Mouse (Mus musculus) gastrocnemius, adult 2 months (tissue): ENCODE measurements around the gene Tcf7l2. TPM values are rescaled to one million over a fixed set of nuclear protein-coding genes. Genes with fewer than 3 reads are reported as not detected.

Experiments
- DNase-seq: peaks from one replicate; pipeline ENCODE4 v3.0.0; 2022
- H3K27ac ChIP-seq: fragments of 200-600 bp; 2 replicates; pipeline ENCODE4 v1.8.1; 2022; ENCODE audit warnings: mild to moderate bottlenecking
- H3K4me3 ChIP-seq: fragments of 200-600 bp; 2 replicates; pipeline ENCODE4 v1.8.1; 2022; ENCODE audit warnings: mild to moderate bottlenecking, moderate library complexity
- CTCF ChIP-seq: fragments of 200-600 bp; IDR thresholded peaks from 2 replicates; pipeline ENCODE4 v1.8.1; 2022; ENCODE audit warnings: antibody characterized with exemption, mild to moderate bottlenecking, moderate library complexity
- intact Hi-C: fragments of 180-260 bp; cut with DNase I; formaldehyde crosslinking; loops from one replicate; pipeline ENCODE4 v1.15.1; 2025
- long read RNA-seq, 2 experiments: library from polyadenylated mRNA; stranded (forward); transcript quantifications; one replicate each; pipeline ENCODE4 v2.0.0; 2021
- total RNA-seq, 2 experiments: library from RNA; stranded (reverse); gene quantifications; 2 replicates each; pipeline ENCODE4 v1.2.3; 2021

Gene Tcf7l2
- 10 to 100 TPM; 10.3 to 11.0 TPM for total RNA-seq
- long read RNA-seq, experiment 1, partial matches to known transcripts, result 0 of 1 reads
- long read RNA-seq, experiment 1, other reads (novel, unspliced or antisense), result 1 of 1 reads
- long read RNA-seq, experiment 2, partial matches to known transcripts, result 0 of 3 reads
- long read RNA-seq, experiment 2, other reads (novel, unspliced or antisense), result 3 of 3 reads

GRCm38 (mm10) chr19:55741439-55741928 lies at the start of gene Tcf7l2:
Tcf7l2 (plus strand) TSS chr19:55741820.
- intact Hi-C loops, result loop anchor here (2.0 to 10.0 kb wide), 6 partner anchors 99 to 553 kb away; no protein-coding TSS in a partner anchor
- peak within 1 kb of the TSS; percentile 96 for H3K4me3 ChIP-seq
- DNase-seq, result peak; percentile 95
- peak; percentile 19; the same call in 1 of the 2 replicates for TF ChIP-seq CTCF
- peak within 1 kb of the TSS; percentile 97 for H3K27ac ChIP-seq

GRCm38 (mm10) chr19:55694651-55695050 lies 47.0 kb upstream of the Tcf7l2 start:
- DNase-seq, result no peak
- no peak for TF ChIP-seq CTCF
- no peak overlapping the region for H3K27ac ChIP-seq
- H3K4me3 ChIP-seq, result no peak overlapping the region
- intact Hi-C loops, result no loop called here

GRCm38 (mm10) chr19:55695418-55695817 lies 46.2 kb upstream of the Tcf7l2 start:
- no peak overlapping the region for H3K27ac ChIP-seq
- intact Hi-C loops, result no loop called here
- TF ChIP-seq CTCF, result no peak
- no peak overlapping the region for H3K4me3 ChIP-seq
- DNase-seq, result no peak

DNA sequence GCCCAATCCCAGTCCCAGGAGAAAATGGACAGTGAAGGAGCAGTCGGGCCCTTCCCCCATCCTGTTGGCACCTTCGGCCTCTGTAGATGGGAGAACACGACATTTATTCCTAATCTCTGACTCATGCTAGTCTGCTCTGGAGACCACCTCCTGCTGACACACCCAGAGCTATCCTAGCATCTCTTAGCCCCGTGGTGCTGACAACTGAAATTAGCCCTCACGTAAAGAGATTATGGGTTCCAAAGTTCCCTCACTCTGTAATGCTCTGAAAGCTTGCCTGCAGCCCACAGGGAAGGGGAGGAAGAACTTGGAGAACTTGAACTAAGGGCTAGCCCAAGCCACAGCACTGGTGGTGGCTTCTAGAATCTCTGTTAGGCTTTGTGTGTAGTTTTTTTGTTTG lies 42.7 kb upstream of the Tcf7l2 start:
- Histone ChIP-seq H3K4me3 (no peak overlapping the region), H3K27ac (no peak overlapping the region)
- no peak for DNase-seq
- TF ChIP-seq CTCF, result no peak
- intact Hi-C loops, result no loop called here

DNA sequence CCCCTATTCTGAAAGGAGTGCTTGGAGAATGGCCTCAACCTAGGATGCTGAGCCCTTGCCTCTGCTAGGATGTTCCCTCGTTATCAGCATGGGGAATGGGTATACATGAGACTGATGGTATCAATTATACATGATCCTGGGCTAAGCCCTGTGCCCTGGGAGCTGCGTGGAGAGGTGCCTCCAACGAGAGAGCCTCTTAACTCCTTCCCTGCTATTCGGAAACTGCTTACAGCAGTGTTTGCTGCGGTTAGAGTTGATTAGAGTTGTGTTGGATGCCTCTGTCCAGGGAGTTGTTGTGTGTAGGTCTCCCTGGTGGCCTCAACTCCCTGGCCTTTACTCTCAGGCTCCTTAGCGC lies 41.4 kb upstream of the Tcf7l2 start:
- no peak overlapping the region for H3K4me3 ChIP-seq
- intact Hi-C loops, result no loop called here

DNA sequence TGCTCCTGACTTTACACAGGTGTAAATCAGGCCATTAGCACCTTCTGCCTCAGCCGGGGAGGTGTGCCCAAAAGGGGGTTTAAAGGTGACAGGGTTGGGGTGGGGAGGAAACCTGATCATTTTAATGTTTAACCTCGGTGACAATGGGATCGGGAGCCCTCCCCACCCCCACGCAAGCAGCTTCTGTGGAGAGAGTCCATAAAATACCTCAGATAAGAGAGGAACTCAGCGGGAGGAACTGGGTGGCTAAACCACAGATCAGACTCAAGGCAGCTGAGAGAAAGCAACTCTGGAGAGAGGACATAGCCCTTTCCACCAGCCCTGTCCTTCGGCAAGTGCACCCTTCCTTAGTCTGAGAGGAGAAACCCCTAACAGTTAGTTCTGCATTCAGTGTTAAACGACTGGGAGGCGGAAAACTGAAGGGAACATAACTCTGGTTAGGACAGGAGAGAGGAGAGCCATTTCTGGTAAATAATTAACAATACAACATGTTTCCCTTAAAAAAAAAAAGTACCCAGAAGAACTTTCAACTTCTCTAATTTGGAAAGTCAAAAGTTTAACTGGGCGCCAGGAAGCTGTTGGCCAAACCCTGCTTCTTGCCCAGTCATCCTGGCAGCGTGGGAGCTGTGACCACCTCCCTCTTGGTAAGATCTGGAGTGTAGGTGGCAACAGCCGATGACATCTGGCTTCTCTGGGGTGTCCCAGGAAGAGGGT lies 40.9 kb upstream of the Tcf7l2 start:
- TF ChIP-seq CTCF, result no peak
- no peak for DNase-seq
- Histone ChIP-seq H3K4me3 (no peak overlapping the region), H3K27ac (no peak overlapping the region)
- intact Hi-C loops, result no loop called here

More for the DNA sequence above, 41.4 kb upstream of the Tcf7l2 start:
- no peak overlapping the region for H3K27ac ChIP-seq
- no peak for TF ChIP-seq CTCF
- no peak for DNase-seq

GRCm38 (mm10) chr19:55701283-55701633 lies 40.4 kb upstream of the Tcf7l2 start:
- TF ChIP-seq CTCF, result no peak
- no peak overlapping the region for H3K27ac ChIP-seq
- no peak overlapping the region for H3K4me3 ChIP-seq
- no peak for DNase-seq
- intact Hi-C loops, result no loop called here

- no peak overlapping the region for H3K27ac ChIP-seq
- no peak for TF ChIP-seq CTCF
- no peak overlapping the region for H3K4me3 ChIP-seq
- intact Hi-C loops, result no loop called here
- DNase-seq, result no peak
Observed at GRCm38 (mm10) chr19:55702081-55702480, 39.5 kb upstream of the Tcf7l2 start.

GRCm38 (mm10) chr19:55702716-55703115 lies 38.9 kb upstream of the Tcf7l2 start:
- no peak for TF ChIP-seq CTCF
- H3K27ac ChIP-seq, result no peak overlapping the region
- H3K4me3 ChIP-seq, result no peak overlapping the region
- intact Hi-C loops, result no loop called here
- no peak for DNase-seq

DNA sequence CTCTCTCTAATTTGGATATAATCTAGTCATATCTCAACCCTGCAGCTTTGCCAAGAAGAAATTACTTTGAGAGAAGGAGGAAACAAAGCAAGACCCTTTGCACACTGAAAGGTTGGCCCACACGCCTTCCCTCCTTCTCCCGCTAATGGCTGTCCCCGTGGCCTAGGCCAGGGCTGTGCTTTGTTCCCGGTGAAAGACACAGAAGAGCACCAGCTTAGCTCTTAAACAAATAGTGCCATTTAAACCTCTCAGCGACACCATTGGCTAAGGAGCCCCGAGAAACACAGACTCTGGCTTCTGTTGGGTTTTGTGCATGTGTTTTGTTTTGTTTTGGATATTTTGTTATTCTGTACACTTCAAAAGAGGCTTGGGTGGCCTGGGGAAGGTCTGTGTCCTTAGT lies 37.5 kb upstream of the Tcf7l2 start:
- intact Hi-C loops, result no loop called here
- Histone ChIP-seq H3K4me3 (no peak overlapping the region), H3K27ac (no peak overlapping the region)
- DNase-seq, result no peak
- no peak for TF ChIP-seq CTCF

- DNase-seq, result no peak
- TF ChIP-seq CTCF, result no peak
- Histone ChIP-seq H3K27ac (no peak overlapping the region), H3K4me3 (no peak overlapping the region)
- intact Hi-C loops, result no loop called here
Observed at GRCm38 (mm10) chr19:55706300-55706699, 35.3 kb upstream of the Tcf7l2 start.

- Histone ChIP-seq H3K27ac (no peak overlapping the region), H3K4me3 (no peak overlapping the region)
- no peak for TF ChIP-seq CTCF
- no peak for DNase-seq
- intact Hi-C loops, result no loop called here
Observed at GRCm38 (mm10) chr19:55706806-55707205, 34.8 kb upstream of the Tcf7l2 start.

GRCm38 (mm10) chr19:55708031-55708554 lies 33.5 kb upstream of the Tcf7l2 start:
- DNase-seq, result no peak
- no peak for TF ChIP-seq CTCF
- intact Hi-C loops, result no loop called here
- Histone ChIP-seq H3K4me3 (no peak overlapping the region), H3K27ac (no peak overlapping the region)
